Mouse (Mus musculus) forelimb bud, embryonic 11.5 days (tissue): ENCODE data around the gene H2-DMb2.
"Not testable (repeated sequence)": the region's sequence is repeated elsewhere in the genome, so short reads cannot be mapped to it uniquely, and the experiment has no call there.

Experiments used
- DNase-seq: peaks from one replicate; pipeline ENCODE4 v3.0.0-alpha.2; 2012; ENCODE audit warnings: low read depth, low spot score

H2-DMb2 gene

DNA sequence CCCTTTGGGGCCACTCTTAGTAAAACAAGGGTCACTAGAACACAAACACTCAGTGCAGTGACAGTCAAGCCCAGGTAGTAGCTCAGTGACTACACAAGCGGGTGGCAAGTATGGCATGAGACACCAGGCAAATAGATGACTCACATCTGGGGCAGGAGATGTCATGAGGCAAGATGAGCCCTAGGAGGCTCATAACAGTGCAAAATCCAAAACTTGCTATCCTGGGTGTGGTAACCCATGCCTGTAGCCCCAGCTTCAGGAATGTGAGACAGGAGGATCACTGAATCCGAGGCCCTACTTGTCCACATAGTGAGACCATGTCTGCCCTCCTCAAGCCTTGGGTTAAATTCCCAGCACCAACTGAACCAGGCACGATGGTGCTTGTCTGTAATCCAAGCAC, 8.7 kb upstream of the H2-DMb2 start:
- DNase-seq: no peak

DNA sequence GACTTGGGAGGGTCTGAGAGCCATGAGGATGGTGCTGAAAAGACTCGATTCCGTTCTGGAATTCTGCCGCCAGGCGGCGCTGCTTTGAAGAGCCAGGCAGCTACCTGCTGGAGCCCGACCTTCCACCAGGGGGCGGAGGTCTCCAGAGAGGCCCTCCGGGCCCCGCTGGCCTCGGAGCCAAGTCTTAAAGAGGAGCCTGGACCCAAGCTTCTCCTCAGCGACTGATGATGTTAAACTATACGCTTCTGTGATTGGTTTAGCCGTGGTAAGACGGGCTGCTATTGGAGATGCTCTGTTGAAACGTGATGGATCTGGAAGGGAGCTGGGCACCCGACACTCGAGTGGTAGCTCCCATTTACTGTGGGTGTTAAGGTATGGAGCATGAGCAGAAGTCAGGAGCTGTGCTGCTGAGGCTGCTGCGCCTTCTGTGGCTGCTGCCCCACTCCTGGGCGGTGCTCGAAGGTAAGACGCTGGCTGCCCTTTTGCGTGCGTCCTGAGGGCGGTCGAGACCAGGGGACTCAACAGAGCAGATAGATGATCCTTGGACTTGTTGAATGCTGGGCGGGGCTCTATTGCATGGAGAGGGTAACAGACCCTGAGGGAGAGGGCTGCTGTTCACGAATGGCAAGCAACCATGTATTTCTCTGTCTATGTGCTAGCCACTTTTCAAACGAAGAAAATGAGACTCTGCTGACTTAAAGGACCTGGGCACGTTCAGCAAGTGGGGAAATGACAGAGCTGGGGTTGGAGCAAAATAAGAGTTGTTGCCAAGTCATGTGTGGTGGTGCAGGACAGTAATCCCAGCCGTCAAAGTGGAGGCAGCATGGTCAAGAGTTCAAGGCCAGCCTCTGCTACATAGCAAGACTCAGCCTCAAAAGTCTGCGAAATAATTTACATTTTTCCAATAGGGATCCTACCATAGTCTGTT, 7.5 kb upstream of the H2-DMb2 start:
- peak; percentile 100 for DNase-seq

DNA sequence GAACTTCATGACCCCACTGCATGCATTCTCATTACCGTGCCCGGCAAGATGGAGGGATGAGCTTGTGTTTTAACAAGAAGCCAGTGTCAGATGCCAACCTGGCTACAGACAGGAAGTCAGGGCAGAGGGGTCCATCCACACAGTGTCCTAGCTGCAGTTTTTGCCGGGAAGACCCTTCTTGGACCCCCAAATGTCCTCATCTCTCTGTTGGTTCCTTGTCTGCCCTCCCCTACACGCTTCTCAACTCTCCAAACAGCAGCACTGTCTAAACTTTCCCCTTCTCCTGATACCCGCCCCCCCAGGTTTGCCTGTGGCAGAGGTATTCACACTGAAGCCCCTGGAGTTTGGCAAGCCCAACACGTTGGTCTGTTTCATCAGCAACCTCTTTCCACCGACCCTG, 5.5 kb upstream of the H2-DMb2 start:
- DNase-seq: no peak

DNA sequence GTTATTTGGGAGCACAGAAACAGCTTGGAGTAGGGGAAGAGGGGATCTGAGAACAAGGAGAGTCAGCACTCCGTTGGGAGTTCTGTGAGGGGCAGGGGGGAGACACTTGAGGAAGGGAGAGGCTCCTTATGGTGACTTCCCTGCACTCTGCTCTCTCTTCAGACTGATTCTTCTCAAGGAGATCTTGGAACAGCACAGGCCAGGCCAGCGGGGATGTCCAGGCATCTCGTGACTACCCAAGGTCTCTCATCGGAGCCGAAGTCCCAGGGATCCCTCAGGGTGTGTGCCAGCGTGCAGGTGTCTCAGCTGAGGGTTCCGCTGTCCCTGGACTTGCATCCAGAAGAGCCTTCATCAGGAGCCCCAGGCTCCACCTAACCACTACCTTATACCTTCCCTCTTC, 4.5 kb upstream of the H2-DMb2 start:
- no peak for DNase-seq

DNA sequence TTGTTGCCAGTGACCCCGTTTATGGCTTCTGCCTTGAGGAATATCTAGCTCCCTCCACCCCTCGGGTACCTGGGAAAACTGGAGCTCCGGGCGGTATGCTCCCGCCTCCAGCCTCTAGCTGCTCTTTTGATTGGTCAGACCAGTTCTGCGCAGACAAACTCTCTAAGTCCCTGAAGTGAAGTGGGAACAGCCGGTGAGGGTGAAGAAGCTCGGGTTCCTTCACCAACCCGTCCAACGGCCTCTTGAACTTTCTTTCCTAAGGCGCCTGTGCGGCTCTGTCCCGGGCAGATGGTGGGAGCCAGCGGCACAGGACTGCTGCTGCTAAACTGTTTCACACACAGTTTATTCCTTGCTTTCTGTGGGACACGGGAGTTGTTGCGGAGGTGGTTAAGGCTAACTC, 3.7 kb upstream of the H2-DMb2 start:
- no peak for DNase-seq

DNA sequence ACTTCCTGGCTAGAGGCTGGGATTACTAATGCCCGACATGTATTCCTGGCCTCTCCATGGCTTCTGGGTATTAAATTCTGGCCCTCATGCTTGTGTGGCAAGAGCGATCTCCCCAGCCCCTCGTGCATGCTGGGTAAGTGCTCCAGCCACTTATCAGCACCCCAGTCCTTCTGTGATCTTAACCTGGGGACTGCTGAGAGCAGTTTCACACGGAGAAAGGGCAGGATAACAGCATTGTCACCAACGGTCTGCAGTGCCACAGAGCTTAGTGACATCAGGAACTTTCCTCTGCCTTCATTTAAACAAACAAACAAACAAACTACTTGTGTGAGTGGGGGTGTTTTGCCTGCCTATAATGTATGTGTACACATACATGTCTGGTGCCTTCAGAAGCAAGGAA, 2.9 kb upstream of the H2-DMb2 start:
- DNase-seq: no peak

DNA sequence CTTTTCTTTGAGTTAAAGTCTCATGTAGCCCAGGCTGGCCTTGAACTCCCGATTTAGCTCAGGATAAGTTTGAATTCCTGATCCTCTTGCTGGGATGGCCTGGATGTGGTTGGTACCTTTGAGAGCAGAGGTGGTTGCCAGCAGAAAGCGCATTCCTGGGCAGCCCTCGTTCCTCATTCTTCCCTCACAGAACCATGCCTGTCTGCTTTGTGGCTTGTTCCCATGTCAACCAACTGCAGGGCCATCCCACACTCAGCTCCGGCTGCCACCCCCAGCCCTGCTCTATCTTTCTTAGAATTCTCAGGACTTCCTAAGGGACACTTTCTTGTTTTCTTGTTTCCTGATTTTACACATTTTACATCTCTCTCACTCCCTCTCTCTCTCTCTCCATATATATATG, 1.7 kb upstream of the H2-DMb2 start:
- no peak for DNase-seq

DNA sequence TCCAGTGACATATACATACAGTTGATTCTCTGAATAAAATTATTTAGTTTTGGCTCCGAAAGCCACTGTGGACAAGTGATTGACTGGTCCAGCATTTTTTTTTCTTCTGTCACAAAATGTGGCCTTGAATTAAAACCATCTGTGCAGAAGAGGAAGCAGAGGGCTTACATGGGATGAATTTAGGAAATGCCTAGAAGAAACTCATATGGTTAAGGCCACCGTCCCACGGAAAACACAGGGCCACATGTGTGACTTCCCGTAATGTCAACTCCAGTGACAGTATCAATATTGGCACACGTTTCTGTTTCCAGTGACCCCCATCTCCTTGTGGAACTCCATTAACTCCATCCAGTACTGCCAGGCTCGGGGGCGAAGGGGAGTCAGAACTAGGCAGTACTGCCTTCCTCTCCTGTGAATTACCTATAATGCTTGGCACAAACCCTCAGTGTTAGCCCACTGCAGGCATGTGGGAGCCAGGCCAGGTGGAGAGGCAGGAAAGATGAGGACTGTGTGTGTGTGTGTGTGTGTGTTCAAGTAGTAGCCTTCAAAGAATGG, 574 bp upstream of the H2-DMb2 start:
- DNase-seq: no peak

DNA sequence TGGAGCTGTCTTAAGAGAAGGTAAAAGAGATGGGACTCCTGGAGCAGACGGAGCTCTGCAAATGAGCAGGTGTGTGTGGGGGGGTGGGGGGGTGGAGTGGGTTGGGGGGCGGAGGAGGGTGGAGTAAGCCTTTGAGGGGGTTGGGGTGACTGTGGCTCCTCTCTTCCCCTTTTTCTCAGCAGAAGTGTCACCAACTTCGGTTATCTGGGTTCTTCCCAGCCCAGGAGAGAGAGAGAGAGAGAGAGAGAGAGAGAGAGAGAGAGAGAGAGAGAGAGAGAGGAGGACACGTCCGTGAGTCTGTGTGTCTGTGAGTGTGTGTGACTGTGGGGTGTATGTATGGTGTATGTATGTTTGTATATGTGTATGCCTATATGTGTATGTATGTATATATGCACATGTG, 354 bp downstream of the H2-DMb2 start:
- no peak for DNase-seq

DNA sequence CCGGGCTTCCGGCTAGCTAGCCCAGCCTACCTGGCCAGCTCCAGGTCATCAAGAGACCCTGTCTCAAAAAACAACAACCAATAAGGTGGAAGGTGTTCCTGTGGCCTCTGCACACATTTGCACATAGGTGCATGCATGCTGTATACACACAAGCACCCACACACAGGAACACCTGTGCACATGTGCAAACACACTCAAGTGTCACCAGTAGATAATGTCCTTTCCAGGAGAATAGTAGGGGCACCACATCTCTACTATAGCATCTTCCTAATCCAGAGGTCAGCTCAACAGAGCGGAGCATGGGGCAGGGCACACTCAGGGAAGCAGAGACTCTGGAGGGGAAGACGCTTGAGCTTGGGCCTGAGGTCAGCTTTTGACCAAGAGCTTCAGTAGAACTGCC, 1.1 kb downstream of the H2-DMb2 start:
- DNase-seq: not testable (repeated sequence)

DNA sequence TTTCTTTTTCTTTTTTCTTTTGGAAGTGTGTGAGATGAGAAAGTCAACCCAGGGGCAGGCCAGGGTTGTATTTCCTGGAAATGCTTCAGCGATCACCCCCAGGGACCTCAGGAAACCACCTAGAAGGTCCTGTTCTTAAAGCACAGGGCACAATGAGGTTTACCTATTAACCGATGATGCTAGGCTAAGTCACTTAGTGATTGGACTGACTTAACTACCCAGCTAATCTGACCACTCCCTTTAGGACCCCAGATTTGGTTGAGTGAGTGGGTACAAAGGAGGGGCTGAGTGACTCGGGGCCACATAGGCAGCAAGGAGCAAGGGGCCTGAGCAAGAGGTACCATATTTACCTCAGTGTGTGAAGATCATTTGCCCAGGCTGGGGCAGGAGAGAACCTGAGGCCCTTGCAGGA, 1.9 kb downstream of the H2-DMb2 start:
- no peak for DNase-seq

DNA sequence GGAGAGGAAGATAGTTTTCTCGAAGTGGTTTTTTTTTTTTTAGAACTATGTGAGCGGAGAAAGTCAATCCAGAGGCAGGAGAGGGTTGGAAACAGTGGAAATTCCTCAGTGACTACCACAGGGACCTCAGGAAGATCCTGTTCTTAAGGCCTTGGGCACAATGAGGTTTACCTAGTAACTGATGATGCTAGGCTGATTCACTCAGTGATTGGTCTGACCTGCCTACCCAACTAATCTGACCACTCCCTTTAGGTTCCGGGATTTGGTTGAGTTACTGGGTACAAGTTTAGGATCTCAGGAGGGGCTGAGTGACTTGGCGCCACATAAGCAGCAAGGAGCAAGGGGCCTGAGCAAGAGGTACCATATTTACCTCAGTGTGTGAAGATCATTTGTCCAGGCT, 9.8 kb downstream of the H2-DMb2 start, which contains the start of gene H2-DMb1:
Gene H2-DMb1 (plus strand): TSS at position 150 of the 400 bp plus-strand sequence.
- DNase-seq: peak; percentile 51

DNA sequence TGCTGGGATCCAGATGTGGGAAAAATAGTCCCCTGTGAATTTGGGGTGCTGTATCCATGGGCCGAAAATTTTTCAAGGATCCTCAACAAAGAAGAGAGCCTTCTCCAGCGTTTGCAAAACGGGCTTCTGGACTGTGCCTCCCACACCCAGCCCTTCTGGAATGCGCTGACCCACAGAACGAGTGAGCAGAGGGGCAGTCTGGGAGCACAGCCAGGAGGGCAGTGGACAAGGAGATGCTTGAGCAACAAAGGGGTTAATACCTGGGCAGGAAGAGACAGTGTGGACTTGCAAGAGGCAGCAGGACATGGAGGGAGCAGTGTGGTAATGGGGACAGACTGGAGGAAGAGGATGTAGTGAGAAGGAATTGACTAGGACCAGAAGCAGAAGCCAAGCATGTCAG, 12.4 kb downstream of the H2-DMb2 start:
- no peak for DNase-seq

DNA sequence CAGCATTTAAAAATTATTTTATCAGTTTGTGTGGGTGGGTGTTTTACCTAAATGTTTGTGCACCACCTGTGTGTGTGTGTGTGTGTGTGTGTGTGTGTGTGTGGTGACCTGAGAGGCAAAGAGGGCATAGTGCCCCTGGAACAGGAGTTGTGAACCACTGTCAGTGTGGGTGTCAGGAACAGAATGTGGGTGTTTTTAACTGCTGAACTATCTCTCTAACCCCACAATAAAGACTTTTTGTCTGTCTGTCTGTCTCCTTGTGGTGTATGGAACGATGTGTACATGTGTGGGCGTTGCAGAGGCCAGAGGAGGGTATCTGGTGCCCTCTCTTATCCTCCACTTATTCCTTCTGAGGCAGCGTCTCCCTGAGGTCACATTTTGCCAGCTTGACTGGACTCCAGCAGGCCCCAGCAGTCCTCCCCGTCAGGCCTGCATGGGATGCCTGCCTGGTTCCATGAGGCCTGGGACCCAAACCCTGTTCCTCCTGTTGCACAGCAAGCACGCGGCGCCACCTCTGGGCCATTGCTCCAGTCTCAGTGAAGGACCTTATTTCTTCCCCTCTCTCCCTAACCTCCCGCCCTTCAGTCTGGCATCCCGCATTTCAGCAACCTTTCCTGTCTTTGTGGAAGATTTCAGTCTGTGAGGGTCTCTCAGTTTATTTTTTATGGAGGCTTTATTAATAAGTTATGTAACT, 21.2 kb downstream of the H2-DMb2 start:
- no peak for DNase-seq

DNA sequence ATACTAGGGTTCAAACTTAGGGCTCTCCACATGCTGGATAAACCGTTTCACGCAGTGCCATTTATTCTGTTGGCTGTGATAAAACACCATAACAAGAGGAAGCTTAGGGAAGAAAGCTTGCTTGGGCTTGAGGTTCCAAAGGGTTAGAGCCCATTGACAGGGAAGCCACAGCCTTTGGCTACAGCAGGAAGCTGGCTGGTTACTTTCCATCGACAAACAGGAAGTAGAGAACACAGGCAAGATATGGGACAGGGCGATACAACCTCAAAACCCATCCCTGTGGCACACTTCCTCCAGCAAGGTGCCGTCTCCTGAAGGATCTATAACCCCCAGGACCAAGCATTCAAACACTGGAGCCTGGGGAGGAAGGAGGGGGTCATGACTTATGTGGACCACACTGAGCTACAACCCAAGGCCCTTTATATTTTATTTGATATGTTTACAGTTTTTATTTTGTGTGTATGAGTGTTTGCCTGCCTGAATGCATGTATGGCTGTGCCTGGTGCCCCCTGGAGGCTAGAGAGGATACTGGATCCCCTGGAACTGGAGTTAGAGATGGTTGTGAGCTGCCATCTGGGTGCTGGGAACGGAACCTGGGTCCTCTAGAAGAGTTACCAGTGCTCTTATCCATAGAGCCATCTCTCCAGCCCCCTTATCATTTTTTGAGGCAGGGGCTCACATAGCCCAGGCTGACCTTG, 22.1 kb downstream of the H2-DMb2 start:
- DNase-seq: no peak

DNA sequence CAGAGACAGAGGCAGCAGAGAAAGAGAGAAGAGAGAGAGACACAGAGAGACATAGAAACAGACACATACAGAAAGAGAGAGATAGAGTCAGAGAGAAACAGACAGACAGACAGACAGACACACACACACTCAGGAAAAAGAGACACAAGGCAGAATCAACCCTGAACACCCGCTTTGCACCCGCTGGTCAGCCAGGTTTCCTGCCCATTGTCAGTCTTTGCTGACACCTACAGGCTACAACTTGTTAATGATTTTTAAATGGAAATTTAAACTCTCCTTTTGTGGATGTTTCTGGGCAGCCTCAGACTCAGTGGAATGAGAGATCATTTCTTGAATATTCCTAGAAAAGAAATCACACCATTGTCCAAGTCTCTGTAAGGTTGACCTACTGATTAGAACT, 26.2 kb downstream of the H2-DMb2 start:
- peak; percentile 54 for DNase-seq

DNA sequence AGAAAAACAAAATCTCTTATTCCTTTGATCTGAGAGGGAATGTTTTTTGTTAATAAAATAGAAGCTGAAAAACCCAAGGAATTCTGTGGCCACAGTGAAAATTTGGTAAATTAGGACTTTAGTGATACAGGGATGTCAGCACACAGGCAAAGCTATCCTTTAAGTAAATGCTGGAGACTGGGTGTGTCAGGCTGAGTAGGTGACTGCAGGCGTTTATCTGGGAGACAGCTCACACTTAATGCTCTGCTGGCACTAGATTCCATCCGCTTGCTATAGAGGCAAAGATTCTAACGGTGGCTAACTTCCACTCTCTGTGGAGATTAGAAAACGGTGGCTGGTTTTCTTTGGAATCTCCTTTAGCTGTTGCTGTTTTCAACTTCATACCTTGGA, 27.4 kb downstream of the H2-DMb2 start:
- no peak for DNase-seq

DNA sequence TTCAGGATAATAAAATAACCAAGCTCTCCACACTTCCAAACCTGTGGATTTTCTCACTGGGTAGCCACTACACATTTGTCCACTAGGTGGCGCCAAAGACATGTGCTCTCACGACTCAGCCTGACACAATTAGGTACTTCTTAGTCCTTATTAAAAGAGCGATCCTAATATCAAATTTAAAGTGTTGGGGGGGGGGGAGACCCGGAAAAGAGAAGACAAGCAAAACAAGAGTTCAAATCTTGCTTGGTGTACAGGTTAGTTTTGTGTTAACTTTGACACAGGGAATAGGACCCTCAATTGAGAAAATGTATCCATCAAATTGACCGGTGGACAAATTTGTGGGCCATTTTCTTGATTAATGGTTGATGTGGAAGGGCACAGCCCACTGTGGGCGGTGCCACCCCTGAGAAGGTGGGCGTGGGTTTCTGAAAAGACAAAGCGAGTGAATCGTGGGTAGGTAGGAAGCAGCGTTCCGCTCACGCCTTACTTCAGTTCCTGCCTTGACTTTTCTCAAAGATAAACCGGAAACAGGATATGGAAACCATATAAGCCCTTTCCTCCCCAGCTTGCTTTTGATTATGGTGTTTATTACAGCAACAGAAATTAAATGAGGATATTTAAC, 27.9 kb downstream of the H2-DMb2 start:
- DNase-seq: peak; percentile 70

DNA sequence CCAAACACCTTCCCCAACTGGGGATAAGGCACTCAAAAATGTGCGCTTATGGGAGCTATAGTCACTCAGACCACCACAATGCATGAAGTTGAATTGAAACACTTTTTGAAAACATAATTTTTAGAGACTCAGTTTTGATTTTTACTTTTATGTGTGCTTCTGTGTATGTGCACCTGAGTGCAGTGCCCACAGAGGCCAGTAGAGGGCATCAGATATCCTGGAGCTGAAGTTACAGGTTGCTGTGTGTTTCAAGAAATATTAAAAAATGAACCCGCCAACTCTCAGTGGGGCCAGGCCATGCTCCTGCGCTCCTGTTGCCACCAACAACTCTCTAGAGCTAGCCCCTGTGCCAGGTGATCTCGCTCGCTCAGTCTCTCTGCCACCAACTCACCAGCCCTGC, 29.4 kb downstream of the H2-DMb2 start:
- DNase-seq: no peak

DNA sequence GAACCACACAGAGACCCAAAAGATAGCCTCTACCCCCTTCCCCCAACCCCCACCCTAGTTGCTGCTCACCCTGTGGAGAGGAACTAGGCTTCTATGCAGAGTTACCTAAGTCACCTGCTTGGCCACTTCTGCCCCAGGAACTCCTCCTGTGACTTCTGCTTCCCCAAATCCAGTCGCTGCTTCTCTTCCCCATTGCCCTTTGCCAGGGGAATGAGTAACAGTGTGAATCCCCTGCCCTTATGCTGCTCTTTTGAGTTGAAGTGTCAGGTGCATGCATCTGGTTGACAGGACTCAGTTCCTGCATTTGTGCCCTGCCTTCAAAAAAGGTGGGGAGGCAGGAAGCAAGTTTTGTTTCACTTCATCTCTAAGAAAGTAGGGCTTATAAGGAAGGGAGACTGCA, 31.0 kb downstream of the H2-DMb2 start:
- DNase-seq: no peak

DNA sequence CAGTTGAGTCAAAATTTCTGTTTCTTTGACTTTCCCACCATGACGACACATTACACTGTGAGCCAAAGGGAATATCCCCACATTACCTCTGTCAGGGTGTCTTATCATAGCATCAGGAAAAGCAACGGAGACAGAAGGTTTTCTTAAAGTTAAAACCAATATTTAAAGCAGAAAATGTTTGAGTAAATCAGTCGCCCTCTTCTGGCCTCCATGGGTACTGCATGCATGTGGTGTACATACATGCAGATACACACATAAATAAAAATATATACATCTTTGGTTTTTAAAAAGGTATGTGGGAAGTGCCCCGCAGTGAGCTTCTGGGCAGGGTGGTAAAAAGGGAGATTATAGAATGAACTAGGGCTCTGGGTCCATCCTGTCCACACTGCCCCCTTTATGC, 34.1 kb downstream of the H2-DMb2 start:
- no peak for DNase-seq

DNA sequence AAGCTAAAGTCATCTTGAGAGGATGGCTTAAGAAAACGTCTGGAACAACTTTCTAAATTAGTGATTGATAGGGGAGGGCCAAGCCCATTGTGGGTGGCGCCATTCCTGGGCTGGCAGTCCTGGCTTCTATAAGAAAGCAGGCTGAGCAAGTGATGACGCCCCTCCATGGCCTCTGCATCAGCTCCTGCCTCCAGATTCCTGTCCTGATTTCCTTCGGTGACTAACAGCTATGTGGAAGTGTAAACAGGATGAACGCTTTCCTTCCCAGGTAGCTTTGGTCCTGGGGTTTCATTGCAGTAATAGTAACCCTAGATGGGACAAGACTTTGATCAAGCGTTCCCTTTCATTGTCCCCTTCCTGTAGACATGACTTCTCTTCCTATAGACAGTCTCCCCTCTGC, 35.9 kb downstream of the H2-DMb2 start:
- DNase-seq: no peak
